Mouse (Mus musculus): ENCODE results near the gene Stk35.
"Not testable (repeated sequence)": the region's sequence is repeated elsewhere in the genome, so short reads cannot be mapped to it uniquely, and the experiment has no call there.

Gene Stk35

DNA sequence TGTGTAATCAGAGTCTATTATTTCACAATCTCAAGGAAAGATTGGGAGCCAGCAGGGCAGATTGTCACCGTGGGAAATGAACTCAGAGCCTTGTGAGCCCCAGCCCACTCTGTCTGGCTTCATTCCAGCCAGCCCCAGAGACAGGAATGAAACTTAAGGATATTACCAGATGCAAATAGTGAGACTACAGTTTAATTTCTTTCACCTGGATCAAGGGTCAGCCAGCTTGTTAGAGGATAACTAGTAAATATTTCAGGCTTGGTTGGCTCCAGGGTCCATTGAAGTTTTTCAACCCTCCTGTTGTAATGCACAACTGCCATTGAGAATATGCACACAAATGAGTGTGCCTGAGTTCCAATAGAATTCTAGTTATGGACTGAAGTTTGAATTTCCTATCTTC lies 36.6 kb downstream of the Stk35 start:
- no peak for DNase-seq

DNA sequence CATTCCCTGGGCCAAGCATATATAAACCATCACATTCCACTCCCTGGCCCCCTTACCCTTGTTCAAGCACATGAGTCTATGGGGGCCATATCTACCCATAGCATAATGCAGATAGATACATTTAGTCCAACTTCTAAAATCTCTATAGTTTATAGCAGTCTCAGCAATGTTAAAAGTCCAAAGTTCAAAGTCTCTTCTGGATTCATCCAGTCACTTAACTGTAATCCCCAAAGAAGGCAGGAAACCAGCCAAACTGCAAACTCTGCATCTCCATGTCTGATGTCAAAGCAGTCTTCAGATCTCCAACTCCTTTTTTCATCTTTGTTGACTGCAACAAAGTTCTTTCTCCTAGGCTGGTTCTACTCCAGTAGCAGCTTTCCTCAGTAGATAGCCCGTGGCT lies 38.0 kb downstream of the Stk35 start:
- no peak for DNase-seq

DNA sequence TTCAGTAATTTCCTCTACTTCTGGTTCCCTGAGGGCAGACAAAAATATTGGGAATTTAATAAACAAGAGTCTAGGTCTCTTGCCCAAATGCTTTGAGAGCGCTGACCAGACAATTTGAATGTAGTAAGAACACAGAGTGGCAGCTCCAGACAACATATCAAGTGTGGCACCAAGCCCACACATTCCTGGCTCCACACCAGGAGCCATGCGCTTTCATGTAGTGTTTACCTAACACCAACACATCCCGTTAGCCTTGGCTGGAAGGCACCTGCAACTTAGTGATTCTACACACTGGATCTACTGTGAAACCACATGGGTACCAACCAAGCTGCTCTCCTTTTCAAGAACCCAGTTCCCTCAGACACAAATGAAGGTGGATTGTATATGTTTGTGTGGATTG lies 45.5 kb downstream of the Stk35 start:
- DNase-seq: no peak

DNA sequence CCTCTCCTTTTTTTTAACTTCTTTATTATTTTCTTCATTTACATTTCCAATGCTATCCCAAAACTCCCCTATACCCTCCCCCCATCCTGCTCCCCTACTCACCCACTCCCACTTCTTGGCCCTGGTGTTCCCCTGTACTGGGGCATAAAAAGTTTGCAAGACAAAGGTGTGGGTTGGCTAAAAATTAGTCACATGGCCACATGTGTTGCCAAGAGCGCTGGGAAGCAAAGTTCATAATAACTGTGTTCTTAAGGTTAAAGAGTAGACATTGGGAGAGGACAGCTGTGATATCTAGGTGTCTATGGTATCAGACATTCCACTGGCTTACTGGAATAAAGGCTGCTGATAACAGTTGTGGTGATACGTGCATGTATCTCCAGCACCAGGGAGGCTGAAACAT lies 46.2 kb downstream of the Stk35 start:
- DNase-seq: no peak

DNA sequence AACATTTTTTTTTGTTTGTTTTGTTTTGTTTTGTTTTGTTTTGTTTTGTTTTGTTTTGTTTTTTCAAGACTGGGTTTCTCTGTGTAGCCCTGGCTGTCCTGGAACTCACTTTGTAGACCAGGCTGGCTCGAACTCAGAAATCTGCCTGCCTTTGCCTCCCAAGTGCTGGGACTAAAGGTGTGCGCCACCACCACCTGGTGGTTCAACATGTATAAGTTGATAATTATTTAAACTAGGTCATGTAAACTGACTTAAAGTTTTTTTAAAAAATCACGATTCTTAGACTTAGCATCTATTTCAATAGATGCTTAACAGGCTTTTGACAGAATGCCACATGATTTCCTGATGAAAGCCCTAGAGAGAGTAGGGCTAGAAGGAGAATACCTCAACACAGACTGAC lies 48.8 kb downstream of the Stk35 start:
- not testable (repeated sequence) for DNase-seq

DNA sequence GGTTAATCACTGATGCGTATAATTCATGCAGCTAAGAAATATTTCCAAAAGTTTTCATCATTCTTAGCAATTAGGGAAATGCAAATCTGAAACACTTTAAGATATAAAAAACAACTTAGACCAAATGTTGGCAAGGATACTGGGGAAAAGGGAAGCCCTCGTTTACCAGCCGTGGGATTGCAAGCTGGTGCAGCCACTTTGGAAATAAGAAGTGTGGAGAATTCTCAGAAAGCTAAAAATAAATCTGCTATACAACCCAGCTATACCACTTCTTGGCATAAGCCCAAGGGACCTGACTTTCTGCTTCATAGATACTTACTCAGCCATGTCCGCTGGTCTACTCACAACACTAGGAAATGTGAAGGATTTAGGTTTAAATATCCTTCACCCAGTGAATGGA lies 51.2 kb downstream of the Stk35 start:
- DNase-seq: peak; percentile 47

DNA sequence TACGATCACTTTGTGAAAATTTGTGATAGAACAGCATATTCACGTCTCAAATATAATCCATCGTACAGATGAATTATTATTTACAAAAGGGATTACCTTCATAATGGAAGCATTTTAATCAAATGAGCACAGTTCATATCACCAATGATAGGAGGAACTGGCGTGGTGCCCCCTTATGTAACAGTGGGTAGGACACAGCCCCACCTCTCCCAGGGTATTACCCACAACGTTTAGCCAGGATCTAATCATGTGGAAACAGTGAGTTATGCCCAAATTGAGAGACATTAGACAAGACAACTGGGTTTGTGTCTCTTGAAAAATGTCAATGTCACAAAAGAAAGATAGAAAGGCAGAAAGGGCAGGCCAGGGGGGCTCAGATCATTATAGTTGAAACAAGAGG lies 62.9 kb downstream of the Stk35 start:
- DNase-seq: no peak

DNA sequence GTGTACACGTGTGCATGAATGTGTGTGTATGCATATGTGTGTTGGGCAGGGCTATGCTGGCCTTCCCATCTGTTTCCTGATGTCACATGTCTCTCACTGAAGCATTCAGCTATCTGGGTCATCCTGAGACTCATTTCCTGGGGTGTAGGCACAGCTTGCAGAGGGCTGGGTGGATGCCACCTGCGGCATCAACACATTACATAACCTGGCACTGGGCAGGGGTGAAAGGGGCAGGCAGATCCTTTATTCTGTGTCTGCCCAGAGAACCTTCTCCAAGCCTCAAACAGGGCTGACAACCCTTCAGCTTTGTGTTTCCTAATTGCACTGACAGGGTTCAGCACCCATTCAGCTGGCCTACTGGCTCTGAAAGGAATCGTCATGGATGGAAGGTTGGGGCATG lies 64.6 kb downstream of the Stk35 start:
- peak; percentile 48 for DNase-seq

DNA sequence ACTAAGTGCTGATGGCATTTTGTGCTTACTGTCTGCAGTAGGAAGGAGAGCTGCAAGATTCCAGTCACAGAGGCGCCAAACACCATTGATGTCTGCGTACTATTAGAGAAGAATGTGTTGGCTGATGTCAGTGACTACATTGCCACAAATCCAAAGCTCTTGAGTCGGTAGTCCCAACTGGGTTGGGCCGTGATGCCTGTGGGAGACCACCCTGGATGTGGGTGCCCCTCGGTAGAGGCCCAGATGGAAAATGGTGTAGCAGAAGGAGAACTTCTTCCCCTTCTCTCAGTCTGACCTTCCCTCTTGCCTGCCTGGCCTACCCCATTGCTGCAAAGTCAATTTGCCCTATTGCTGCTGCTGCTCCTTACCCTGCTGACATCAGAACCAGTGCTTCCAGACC lies 68.8 kb downstream of the Stk35 start:
- DNase-seq: no peak

DNA sequence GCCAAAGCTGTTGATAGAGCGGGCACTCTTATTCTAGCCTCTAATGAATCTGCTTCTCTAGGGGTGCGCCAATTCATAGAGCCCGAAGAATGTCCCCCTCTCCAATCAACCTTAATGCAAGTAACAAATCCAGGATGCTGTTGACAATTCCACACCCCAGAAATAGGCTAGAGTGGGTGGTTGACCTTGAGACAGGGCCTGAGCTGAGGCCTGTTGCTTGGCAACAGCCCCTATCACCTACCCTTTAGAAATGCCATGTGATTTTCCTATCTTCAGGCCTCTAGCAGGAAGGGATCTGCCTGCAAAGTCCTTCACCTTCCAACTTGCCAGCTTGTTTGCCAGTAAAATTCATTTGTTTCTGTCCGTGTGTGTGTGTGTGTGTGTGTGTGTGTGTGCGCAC lies 70.9 kb downstream of the Stk35 start:
- no peak for DNase-seq

DNA sequence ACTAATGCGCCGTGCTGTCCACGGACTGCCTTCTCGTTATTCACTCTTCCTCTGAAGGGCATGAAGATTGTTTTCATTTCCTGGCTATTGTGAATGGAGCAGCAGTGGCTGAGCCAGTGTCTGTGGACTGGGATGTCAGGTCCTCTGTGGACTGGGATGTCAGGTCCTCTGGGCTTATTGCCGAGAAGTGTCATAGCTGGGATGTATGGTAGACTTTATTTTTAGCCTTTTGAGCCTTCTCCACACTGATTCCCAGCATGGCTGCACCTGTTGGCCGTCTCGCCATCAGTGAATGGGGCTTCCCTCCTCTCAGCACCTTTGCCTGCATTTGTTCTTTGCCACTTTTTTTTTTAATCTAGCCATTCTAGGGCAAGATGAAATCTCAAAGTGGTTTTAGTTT lies 71.8 kb downstream of the Stk35 start:
- DNase-seq: no peak

DNA sequence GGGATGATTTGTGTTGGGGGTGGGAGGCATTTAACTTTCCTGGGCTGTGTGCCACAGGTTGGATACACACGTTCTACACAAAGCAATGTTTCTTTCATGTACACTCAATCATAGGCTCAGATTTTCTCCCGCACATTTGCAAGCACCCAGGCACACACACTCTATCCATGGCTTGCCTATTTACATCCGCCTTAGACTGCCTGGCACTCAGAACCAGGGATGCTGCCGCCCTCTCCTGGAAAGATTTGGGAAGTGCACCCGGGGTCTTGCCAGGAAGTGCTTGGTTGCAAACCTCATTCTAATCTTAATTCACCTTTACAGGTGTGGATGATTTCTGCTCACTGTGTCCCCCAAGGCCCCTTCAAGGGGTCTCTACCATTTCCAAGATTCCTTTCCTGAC lies 73.2 kb downstream of the Stk35 start:
- peak; percentile 86 for DNase-seq

DNA sequence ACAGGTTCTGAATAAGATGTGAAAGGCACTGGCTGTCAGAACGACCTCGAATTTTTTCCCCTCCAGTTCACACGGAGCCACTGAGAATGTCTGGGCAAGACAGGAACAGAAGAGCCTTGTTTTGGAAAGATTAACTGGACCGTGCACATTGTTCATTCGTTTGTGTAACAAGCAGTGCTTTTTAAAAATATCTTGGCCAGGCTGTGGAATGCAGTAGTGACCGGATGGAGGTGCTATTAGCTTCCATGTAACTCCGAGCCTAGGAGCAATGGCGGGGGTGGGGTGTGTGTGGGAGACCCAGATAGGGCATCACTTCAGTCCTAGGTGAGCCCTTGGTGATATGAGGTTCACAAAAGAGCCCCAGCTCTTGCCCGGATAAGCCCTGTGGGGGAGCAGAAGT lies 73.8 kb downstream of the Stk35 start:
- no peak for DNase-seq

DNA sequence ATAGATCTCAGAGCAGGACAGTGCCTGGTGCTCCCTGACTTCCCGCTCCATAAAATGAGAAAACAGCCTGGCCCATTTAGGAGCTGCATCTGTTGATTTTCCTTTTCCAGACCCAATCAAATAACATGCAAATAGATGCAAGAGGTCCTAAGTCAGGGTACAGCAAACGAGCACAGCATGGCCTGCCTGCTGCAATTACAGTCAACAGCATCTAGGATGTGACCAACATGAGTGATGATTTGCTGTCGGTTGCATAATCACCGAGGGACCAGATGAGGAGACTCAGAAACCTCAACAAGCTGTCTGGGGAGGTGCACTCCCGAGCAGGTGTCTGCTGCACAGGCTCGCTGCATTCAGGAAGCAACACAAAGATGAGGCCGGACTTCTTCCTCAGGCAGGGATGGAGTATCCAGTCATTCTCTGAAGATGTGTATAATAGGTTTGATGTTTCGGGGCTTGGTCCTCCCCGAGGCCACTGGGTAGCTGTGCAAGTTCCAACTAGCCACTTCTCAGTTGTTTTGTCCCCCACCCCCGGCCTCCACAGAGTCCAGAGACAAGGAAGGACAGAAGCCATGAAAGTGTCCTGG lies 74.3 kb downstream of the Stk35 start:
- DNase-seq: no peak

DNA sequence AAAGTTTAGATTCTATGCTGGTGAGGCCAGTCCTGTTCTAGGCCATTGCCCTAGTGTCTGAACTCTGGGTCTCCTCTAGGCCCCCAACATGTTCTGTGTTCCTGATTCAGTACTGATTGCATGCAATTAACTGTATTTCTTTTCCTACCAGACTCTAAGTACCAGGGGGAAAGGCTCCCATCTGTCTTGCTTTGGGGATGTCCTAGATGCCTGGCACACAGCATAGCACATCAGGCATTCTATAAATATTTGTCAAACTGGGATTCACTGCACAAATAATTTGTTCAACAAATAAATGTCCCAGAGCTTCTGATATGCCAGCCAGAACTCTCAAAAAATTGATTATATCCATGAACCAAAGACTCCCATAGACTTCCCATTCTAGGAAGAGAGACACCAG lies 76.6 kb downstream of the Stk35 start:
- DNase-seq: no peak

DNA sequence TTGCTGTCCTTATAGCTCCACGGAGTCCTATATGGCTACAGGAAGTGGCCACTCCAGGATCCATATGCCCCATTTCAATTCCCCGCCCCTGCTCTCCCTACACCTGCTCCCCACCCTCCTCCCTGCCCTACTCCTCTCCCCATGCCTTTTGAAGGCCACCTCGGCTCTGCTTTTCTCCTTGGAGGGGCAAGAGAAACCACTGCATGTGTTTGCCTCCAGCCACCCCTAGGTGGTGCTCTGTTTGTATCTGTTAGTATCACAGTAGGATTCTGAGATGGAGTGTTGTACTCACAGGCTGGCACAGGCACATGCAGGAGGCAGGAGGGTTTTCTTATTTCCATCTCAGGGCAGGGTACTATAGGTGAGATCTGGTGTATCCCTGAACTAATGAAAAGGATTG lies 79.5 kb downstream of the Stk35 start:
- DNase-seq: peak; percentile 63

DNA sequence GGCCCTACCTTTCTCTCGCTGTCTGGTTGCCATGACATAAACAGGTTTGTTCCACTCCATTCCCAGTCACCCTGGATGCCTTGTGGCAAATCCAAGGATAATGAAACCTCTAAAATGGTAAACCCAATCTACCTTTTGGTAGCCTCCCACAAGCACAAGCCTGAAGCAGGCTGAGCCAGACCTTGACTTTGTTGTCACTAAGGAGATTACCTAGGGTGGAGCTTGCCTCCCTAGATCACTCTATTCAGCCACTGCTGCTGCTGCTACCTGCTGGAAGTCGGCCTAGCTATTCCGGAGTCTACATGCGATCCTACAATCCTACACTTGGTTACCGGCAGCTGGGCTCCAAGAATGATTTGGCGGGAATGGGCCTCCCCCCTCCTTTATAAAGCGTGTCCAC lies 79.9 kb downstream of the Stk35 start:
- DNase-seq: no peak

DNA sequence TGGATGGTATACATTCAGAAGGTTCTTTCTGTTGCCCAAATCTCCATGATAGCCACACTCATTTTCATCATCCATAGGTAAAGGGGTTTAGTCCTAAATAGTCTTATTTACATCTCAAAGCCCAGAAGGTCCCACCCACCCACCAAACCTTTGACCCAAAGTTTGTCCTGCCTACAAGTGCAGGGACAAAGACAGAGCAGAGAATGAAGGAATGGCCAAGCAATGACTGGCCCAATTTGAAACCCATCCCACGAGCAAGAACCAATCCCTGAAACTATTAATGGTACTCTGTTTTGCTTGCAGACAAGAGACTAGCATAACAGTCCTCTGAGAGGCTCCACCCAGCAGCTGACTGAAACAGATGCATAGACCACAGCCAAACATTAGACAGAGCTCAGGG lies 81.6 kb downstream of the Stk35 start:
- no peak for DNase-seq
